Mouse (Mus musculus) c-Kit-positive CD71-positive TER-119-positive erythroid progenitor cells, embryonic 14.5 days (primary cell): Measurements from ENCODE around the gene Tarsl2.
A peak's percentile ranks its signal among the peaks of the same experiment; 100 is the strongest.

Source experiments
- DNase-seq: peaks from one replicate; pipeline ENCODE4 v3.0.0-alpha.2; 2013; ENCODE audit warnings: low spot score

The Tarsl2 gene

GRCm38 (mm10) chr7:65644643-65645351 is at the start of gene Tarsl2:
Gene Tarsl2, plus strand, starts transcription at chr7:65644898.
- peak; percentile 97 for DNase-seq

- no peak for DNase-seq
Observed at GRCm38 (mm10) chr7:65606124-65606523, 38.6 kb upstream of the Tarsl2 start.

- no peak for DNase-seq
Observed at GRCm38 (mm10) chr7:65607003-65607402, 37.7 kb upstream of the Tarsl2 start.

- DNase-seq, result no peak
Observed at GRCm38 (mm10) chr7:65610171-65610570, 34.5 kb upstream of the Tarsl2 start.

- DNase-seq, result no peak
Observed at GRCm38 (mm10) chr7:65610673-65611072, 34.0 kb upstream of the Tarsl2 start.

- DNase-seq, result no peak
Observed at GRCm38 (mm10) chr7:65611298-65611697, 33.4 kb upstream of the Tarsl2 start.

- DNase-seq, result no peak
Observed at GRCm38 (mm10) chr7:65613723-65614122, 31.0 kb upstream of the Tarsl2 start.

- no peak for DNase-seq
Observed at GRCm38 (mm10) chr7:65618751-65619150, 25.9 kb upstream of the Tarsl2 start.

- DNase-seq, result no peak
Observed at GRCm38 (mm10) chr7:65620746-65621145, 24.0 kb upstream of the Tarsl2 start.

GRCm38 (mm10) chr7:65623330-65623729 is 21.4 kb upstream of the Tarsl2 start:
- DNase-seq, result no peak

GRCm38 (mm10) chr7:65625528-65625927 is 19.2 kb upstream of the Tarsl2 start:
- DNase-seq, result no peak

GRCm38 (mm10) chr7:65629846-65630245 is 14.9 kb upstream of the Tarsl2 start:
- DNase-seq, result no peak

GRCm38 (mm10) chr7:65630661-65631060 is 14.0 kb upstream of the Tarsl2 start:
- DNase-seq, result no peak

GRCm38 (mm10) chr7:65635831-65636230 is 8.9 kb upstream of the Tarsl2 start:
- DNase-seq, result no peak

GRCm38 (mm10) chr7:65636356-65636880 is 8.3 kb upstream of the Tarsl2 start:
- DNase-seq, result no peak

- no peak for DNase-seq
Observed at GRCm38 (mm10) chr7:65638170-65638770, 6.4 kb upstream of the Tarsl2 start.

GRCm38 (mm10) chr7:65639821-65640382 is 4.8 kb upstream of the Tarsl2 start:
- DNase-seq, result peak; percentile 85

- peak; percentile 78 for DNase-seq
Observed at GRCm38 (mm10) chr7:65640672-65641071, 4.0 kb upstream of the Tarsl2 start.

- DNase-seq, result peak; percentile 45
Observed at GRCm38 (mm10) chr7:65642371-65643304, 2.1 kb upstream of the Tarsl2 start.

GRCm38 (mm10) chr7:65643861-65644421 is 757 bp upstream of the Tarsl2 start:
- no peak for DNase-seq

- DNase-seq, result peak; percentile 30
Observed at GRCm38 (mm10) chr7:65645996-65646395, 1.3 kb downstream of the Tarsl2 start.

GRCm38 (mm10) chr7:65650662-65651061 is 6.0 kb downstream of the Tarsl2 start:
- DNase-seq, result no peak
